Mouse (Mus musculus) fat pad, adult 2 months (tissue): Measurements from ENCODE around the gene Snx32.
A peak's percentile ranks its signal among the peaks of the same experiment; 100 is the strongest.

Source experiments
- DNase-seq: peaks from one replicate; pipeline ENCODE4 v3.0.0-alpha.2; 2011; ENCODE audit warnings: low read depth, low spot score; ENCODE audit errors: extremely low read depth

Snx32 gene

DNA sequence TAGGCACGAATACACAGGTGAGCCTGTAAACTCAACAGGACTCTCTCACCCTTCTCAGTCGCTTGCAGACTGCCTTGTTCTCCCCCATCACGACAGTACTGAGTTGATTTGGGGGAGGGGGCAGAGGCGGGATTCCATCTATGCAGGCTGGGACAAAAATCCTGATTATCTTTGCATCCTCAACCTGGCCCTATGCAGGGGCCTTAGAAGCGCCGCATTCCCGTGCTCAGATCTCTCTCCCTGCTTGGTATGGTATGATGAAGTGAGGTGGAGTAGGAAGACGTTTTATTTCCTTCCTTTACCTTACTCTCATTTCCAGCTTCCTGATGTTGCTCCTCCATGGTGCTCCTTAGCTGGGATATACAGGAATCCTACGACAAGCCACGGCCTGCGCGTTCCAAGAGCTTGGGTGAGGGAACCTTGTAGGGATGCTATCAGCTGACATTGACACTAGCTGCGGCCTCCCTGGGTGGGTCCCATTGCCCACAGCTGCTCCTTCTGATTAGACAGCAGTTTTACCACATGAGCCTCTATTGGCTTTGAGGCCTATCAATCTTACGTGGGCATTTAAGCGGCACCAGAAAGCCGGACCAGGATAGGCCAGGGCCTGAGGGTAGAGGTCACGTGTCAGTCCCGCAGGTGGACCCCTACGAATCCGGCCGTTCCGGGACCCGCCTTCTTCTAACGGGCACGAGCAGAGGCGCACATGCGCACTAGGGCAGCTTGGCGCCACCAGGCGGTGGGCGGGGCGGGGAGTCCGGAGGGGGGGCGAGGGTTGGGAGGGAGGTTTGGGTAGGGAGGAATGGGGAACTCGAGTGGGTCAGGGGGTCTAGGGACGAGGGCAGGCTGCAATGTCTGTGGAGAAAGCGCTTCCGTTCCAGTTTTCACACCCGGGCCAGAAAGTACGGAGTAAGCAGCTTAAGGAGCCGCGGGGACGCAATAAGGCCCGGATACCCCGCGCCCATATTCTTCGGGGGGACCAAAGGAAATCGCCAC lies at the start of gene Snx32:
Snx32 (minus strand) TSS at position 508 of the 996 bp plus-strand sequence.
- peak; percentile 57 for DNase-seq

DNA sequence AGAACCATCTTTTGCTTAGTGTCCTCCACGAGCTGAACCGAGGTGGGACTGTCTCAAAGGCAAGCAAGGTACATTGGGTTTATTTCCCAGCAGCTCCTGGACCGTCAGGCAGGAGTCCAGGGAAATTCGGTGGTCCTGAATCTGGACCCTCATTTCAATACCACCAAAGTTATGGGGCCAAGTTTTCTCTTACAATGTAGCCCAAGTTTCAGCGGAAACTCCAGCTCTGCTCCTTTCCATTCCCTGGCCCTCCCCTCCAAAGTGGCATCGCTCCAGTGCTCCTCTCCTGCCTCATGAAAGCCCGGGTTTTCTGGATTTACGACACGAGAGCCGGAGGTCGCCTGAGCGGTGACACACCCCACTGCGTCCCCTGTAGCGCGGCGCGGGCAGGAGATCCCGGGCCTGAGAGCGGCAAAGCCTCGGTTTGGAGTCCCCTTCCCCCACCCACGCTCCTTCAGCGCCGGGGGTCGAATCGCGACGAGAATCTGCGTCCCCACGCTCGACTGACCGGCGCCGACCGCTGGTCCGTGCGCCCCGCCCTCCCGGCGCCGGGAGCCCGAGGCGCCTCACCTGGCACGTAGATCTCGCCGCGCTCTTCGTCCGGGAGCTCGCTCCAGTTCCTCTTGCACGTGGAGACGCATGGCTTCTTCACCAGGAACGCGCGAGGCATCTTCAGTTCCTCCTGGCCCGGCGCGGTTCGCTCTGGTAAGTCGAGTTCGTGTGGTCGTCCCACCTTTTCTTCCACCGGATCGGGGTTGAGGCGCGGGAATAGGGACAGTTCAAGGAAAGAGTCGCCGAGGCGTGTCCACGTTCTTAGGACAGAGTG lies 49.5 kb upstream of the Snx32 start:
- no peak for DNase-seq

DNA sequence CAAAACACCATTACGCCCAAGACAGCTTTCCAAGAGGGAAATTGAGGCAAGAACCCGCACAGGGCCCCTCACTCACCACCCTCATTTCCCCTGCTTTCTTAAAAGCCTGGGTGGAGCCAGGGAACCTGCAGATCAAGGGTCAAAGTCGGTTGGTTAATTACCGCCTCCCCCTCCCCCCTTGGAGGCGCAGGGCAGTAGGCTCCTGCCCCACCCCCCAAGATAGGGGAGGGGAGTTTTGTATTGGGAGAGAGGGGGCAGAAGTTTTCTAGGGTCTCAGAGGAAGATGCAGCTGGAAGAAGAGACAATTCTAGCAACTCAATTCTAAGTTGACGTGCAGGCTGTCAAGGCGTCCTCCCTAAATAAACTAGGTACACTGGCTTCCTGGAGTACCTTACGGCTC lies 48.9 kb upstream of the Snx32 start:
- no peak for DNase-seq

DNA sequence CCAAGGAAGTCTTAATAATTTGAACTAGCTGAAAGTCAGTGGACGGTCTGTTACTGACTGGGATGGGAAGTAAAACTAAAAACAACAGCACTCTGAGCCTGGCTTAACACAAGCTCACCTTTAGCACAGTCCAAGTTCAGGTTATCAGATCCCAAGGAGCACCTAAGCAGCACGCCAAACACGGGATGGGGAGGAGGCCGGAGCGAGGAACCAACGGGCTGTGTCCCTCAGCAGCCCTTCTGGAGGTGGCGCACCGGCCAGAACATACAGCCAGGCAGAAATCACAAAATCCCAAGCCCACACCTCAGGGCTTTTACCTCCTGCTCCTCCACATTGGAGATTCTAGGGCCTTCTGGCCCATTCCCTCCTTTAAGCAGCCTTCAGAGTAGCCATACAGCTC lies 48.4 kb upstream of the Snx32 start:
- DNase-seq, result no peak

DNA sequence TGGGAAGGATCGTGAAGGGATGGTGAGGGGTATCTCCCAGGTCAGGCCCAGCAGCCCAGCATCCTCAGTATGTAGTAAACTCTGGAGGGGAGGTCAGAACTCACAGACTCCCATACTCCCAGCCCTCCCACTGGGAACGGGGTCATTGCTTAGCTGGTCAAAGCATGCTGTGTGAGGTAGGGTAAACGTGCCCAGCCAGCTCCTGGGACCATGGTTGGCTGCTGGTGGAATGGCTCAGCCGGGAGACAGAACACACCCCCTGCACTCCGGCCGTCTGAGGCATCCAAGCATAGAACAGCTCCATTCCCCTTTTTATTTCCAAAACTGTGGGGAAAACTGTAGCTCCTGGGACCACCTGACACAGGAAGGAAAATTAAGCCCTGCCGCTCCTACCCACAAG lies 47.8 kb upstream of the Snx32 start:
- DNase-seq, result no peak

DNA sequence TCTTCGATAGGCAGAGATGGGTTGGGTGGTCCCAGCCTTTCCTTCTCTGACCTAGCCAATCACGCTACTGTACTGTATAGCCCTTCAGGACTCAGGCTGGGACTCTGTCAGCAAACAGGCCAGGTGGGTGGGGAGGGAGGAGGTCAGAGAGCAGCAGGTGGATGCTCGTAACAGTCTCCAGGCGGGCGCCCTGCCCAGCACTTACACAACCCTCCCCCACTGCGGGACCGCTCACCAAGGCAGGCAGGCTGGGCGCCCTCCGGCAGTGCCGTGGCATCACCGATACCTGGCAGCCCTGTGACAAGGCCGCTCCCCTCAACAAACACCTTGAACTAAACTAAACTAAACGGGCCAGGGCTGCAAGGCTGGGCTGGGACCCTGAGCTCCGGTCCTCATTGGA lies 43.9 kb upstream of the Snx32 start:
- DNase-seq, result no peak

DNA sequence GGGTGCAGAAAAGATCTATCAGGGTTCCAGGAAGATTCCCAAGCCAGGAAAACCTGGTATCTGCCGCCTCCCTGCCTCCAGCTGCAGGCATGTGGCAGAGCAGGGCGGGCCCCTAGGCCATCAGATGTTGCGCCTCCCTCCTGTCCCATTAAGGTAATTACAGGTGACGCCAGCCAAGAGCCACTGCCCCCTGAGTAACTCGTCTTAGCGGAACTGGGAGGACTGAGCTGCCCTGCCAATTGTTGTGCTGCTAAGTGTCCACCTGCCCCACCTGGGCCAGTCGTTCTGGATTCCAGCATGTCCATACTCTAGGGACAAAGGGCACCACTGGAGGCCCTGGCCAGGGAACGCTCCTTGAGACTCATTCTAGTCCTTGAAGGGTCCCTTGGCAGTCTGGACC lies 43.5 kb upstream of the Snx32 start:
- no peak for DNase-seq

DNA sequence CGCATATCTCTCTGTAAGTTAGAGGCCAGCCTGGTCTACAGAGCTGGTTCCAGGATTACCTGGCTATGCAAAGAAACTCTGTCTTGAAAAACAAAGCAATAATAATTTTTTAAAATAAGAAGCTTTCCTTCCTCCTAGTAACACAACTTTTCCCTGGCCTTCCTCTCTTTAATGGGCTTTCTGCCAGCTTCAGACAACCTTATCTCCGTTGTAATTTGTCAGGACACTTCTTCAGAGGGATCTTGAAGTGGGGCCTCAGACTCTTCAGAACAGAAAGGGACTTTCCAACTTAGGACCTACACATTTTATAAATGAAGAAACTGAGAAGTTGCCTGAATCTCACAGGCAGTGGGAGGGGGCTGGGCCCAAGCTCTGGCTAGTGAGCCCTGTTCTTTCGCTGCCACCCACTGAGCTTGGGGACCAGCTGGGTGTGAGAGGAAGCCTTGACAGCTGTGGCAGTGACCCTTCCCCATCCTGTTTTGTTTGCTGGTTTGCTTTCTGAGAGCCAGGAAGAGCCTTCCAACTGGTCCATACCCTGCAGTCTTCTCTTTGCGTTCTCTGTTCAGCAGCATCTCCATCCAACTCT lies 37.2 kb upstream of the Snx32 start:
- no peak for DNase-seq

DNA sequence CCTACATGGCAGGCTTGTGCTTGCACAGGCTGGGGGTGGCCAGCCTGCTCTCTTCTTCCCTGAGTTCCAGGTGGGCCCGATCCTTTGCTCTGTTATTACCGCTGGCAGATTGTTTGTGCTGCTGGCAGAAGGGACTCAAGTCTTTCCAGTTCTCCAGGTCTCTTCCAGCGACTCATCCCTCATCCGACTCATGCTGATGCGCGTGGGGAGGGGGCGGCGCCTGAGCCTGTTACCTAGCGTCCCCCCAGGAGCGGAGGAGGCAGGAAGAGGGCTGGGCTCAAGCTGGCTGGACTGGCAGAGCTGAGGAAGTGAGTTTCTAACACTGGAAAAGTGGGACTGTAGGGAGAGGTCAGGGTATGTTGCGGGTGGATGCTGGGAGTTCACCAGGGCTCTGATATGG lies 33.7 kb upstream of the Snx32 start:
- DNase-seq, result no peak

DNA sequence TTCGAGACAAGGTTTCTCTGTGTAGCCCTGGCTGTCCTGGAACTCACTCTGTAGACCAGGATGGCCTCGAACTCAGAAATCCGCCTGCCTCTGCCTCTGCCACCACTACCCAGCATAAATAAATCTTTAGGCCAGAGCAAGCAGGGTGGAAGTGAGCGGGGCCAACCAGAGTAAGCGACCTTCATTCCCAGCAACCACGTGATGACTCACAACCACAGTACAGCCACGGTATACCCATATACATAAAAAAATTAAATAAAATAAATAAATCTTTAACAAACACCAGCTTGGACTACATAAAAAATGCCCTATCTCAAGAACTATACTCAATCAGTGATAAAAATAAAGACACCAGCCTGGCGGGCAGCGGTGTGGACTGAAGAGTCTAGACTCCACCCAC lies 33.0 kb upstream of the Snx32 start:
- no peak for DNase-seq

DNA sequence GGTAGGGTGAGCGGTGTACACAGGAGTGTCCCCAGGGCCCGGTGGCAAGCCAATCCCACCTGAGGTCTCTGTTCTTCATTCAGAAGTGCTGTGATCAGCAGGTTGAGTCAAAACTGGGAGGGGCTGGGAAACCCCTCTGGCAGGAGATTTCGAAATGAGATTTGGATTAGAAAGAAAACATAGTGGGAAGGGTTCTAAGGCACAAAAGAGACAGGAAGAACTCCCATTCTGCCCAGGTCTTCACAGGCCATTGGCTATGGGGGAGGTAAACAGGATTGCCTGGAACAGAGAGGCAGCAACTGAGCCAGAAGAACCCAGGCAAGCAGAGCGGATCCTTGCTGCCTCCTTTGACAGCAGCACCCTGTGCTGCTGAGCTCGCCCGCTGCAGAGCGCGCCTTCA lies 28.4 kb upstream of the Snx32 start:
- DNase-seq, result no peak

DNA sequence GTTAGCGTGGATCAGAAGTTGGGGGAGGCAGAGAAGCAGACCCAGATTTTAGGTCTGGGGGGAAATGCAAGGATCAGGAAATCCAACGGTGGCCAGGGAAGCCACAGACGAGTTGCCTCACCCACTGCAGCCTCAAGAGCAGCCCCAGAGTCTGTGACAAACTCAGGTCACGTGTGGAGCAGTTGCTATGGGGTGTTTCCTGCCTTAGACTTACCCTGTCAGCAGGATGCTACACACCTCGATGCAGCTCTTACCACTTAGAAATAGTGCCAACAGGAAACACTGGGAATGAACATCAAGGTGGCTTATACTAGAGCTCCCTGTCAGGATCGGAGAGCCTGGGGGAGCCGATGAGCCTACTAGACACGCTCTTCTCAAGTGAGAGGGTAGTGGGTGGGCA lies 22.2 kb upstream of the Snx32 start:
- DNase-seq, result no peak

DNA sequence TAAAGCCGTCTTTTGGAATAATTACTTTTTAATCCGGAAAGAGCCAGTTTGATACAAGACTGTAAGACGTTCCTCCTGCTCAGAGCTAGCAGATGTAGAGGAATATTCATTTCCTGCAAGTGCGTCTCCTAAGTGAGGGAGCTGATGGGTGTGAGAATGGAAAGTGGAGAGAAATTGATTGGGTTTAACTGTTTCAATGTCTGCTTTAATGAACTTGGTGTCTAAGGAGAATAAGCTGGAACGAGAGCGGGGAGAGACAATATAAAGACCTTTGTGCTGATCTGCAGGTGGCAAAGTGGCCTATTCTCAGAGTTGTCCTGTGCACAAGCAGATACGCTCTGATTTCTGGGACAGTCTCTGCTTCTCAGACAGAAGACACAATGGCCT lies 19.8 kb upstream of the Snx32 start:
- DNase-seq, result no peak

DNA sequence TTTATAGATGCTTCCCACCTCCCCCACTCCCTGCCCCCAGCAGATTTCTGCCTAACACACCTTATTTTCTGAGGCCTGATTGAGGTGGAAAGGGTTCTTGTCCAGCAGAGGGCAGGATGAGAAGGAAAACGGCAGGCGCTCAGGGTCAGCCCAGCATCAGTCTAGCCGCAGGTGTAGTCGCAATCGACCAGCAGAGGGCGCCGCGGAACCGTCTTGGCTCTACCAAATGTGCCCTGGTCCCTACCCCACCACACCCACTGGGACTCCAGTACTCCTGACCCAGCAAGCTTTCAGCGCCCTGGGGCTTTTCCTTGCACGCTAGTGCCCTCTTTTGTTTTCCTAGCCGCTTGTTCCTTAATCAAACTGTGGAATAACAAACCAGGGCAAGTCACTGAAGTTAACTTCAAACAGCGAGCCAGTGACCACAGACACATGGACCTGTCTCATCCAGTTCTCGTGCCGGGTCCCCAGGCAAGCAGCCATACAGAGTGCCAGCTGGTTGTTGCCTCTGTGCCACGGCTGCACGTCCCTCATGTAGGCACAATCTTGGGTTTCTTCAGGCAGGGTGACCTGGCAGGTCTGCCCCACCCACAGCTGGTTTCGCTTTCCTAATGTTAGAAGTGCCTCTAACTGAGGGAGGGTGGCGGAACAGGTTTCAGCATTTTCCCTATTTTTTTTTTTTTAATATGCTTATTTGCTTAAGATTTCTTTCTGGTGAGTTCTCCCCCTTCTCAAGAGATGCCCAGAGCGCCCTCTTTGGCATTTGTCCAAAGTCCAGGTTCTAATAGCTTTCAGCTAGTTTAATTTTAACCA lies 19.2 kb upstream of the Snx32 start:
- DNase-seq, result no peak

DNA sequence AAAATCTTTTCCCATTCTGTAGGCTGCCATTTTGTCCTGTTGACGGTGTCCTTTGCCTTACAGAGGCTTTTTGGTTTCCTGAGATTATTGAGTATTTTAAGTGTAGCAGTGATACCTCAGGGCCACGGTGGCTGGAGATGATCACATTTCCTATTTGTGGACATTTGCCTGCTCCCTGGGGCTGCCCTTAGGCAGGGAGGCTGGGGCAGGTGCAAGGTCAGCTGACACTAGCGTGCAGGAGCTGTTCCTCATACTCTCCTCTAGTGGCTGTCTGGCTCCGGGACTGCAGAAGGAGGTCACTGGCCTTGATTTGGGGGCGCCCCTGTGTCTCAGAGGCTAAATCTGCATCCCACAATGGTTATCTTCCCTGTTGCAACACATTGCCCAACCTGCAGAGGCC lies 14.9 kb upstream of the Snx32 start:
- no peak for DNase-seq

DNA sequence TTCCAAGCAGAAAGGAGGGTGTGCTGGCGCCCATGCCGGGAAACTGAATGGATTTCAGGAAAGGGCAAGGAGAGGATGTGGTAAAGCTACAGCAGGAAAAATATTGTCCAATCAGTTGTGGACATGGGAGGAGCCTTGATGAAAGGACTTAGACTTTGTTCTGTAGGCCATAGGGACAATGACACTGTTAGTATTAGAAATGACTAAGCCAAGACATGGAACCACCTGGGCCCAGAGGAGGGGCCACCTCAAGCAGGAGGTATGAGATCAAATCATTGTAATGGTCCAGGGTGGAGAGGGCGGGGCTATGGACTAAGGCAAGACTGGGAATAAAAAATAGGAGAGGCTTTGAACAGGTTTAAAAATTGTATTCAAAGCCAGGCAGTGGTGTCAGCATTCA lies 8.4 kb upstream of the Snx32 start:
- DNase-seq, result no peak

DNA sequence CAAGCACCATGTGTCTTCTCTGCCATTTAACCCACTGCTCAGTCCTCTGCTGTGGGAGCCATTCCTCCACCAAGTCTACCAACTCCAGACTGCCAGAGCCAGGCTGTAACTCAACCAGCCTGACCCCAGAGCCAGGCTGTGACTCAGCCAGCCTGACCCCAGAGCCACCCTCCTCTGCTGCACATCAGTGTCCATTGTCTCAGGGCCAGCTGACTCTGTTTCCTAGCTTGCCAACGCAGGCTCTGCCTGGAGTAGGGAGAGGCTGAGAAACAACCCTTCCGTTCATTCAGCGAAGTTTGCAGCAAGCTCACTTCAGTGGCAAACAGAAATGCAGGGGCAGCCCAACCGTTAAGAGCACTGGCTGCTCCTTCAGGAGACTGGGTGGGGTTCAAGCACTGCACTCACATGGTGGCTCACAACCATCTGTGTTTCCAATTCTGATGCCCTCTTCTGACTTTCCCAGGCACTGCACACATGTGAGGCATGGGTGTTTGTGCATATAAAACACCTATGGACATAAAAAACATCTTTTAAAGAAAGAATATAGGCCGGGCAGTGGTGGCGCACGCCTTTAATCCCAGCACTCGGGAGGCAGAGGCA lies 6.7 kb upstream of the Snx32 start:
- no peak for DNase-seq

DNA sequence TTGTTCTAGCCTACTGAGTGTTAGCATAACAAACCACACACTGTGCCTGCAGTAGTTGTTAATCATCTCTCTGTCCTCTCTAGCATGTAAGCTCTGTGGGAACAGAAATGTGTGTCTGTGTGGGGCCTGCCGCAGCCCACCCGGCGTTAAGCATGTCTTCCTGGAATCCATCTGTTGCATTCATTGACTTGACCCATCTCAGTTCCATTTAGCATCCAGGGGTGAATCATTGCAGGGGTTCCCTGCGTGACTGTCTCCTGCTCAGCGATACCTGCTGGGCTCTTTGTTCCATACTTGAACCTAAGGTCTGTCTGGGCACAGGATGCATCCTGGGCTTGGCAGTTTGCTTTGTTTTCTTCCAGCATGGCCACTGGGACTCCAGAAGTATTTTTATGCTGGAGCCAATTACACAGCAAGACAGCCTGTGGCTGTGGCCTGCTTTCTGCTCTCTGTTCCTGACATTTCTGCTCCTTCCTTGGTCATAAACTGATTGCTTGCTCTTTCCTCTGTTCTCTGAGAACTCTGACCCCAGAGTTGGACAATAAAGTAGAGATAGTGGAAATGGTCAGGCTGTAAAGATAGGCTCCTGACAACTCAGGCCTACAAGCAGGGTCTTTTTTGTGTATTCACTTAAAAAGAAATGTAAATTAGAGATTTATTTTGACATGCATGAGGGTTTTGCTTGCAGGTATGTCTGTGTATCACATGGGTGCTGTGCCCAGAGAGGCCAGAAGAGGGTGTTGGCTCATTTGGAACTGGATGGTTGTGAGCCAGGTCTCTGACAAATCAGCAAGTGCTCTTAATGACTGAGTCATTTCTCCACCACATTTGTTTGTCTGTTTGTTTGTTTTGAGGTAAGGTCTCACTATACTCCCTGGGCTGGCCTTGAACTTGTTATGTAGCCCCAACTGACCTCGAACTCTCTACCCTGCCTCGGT lies 5.8 kb upstream of the Snx32 start:
- no peak for DNase-seq

DNA sequence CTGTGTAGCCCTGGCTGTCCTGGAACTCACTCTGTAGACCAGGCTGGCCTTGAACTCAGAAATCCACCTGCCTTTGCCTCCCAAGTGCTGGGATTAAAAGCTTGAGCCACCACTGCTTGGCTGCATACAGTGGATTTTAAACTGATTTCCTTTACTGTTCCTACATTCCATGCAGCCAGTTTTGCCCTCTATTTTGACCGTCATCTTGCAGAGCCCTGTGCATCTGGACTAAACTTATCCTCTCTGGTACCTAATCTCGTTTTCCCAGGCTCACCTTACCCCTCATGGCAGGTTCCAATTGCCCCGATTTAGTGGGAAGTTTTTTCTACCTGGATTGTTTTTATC lies 2.6 kb upstream of the Snx32 start:
- DNase-seq, result no peak
